Mouse (Mus musculus) stomach, postnatal 0 days (tissue): ENCODE measurements around the gene Atrip. TPM values are rescaled to one million over a fixed set of nuclear protein-coding genes. Genes with fewer than 3 reads are reported as not detected.

Source experiments
- ATAC-seq: fragments of 200-750 bp; cut with Nextera tagmentation; 2 replicates; pipeline ENCODE4 v1.8.0; 2017; ENCODE audit not compliant: low FRiP score, low TSS enrichment
- DNase-seq: peaks from one replicate; pipeline ENCODE4 v3.0.0-alpha.2; 2016; ENCODE audit warnings: low spot score
- H3K27ac ChIP-seq: fragments of 300-500 bp; sonication (generic); replicated peaks from 2 replicates; pipeline ENCODE4 v1.5.1; 2014; ENCODE audit warnings: mild to moderate bottlenecking, control low read depth
- H3K27me3 ChIP-seq: fragments of 300-500 bp; sonication (generic); 2 replicates; pipeline ENCODE4 v1.6.1; 2014; ENCODE audit warnings: low read length; ENCODE audit not compliant: control insufficient read depth, insufficient read depth
- H3K36me3 ChIP-seq: fragments of 300-500 bp; sonication (generic); 2 replicates; pipeline ENCODE4 v1.6.1; 2014; ENCODE audit warnings: low read length, mixed read lengths; ENCODE audit not compliant: control insufficient read depth, insufficient read depth
- H3K4me1 ChIP-seq: fragments of 300-500 bp; sonication (generic); replicated peaks from 2 replicates; pipeline ENCODE4 v1.6.1; 2014; ENCODE audit warnings: antibody characterized with exemption; ENCODE audit not compliant: control insufficient read depth, insufficient read depth
- H3K4me2 ChIP-seq: fragments of 300-500 bp; sonication (generic); replicated peaks from 2 replicates; pipeline ENCODE4 v1.6.1; 2014; ENCODE audit warnings: low read depth, mild to moderate bottlenecking, control low read depth, moderate library complexity
- H3K4me3 ChIP-seq: fragments of 300-500 bp; sonication (generic); 2 replicates; pipeline ENCODE4 v1.5.1; 2014; ENCODE audit warnings: low read depth, low read length, control low read depth
- H3K9ac ChIP-seq: fragments of 300-500 bp; sonication (generic); 2 replicates; pipeline ENCODE4 v1.6.1; 2014; ENCODE audit warnings: mild to moderate bottlenecking, low read length, control low read depth, mixed read lengths
- H3K9me3 ChIP-seq: fragments of 300-500 bp; sonication (generic); 2 replicates; pipeline ENCODE4 v1.6.1; 2016; ENCODE audit warnings: low read length; ENCODE audit not compliant: control insufficient read depth
- CTCF ChIP-seq: IDR thresholded peaks from 2 replicates; pipeline ENCODE4 v1.5.1; 2016; ENCODE audit warnings: antibody characterized with exemption, low read depth, mild to moderate bottlenecking, moderate library complexity
- EP300 ChIP-seq: optimal IDR thresholded peaks from 2 replicates; pipeline ENCODE3; 2016; ENCODE audit warnings: antibody characterized with exemption
- WGBS: fragments of 180-500 bp; shearing (Covaris S2); extraction: QIAGEN DNeasy Blood & Tissue Kit; methylation state at CpG from one replicate; pipeline ENCODE4 v1.1.7; 2014; 5-methylcytosine and 5-hydroxymethylcytosine counted together
- polyA plus RNA-seq: library from polyadenylated mRNA; unstranded; fragments of >200 nt; fragmentation: Nextera tagmentation; extraction: Ambion mirVana; gene quantifications from 2 replicates; pipeline ENCODE4 v1.2.1, GENCODE M21; 2015

The Atrip gene
- polyA plus RNA-seq, 1 experiment from 2014 or later: 11.3 TPM

- Histone ChIP-seq H3K9ac (peak overlapping the region; percentile 82), H3K4me1 (no peaks in the 10 kb centered on the region), H3K4me3 (peak overlapping the region; percentile 77), H3K27ac (peak overlapping the region; percentile 91), H3K4me2 (peak overlapping the region; percentile 73), H3K27me3 (no peaks in the 10 kb centered on the region), H3K36me3 (no peaks in the 10 kb centered on the region), H3K9me3 (no peaks in the 10 kb centered on the region)
- peak; percentile 78 for ATAC-seq
- WGBS: 3% methylated on average over 8 of the region's 8 CpGs
- no peak for TF ChIP-seq CTCF
- TF ChIP-seq EP300: no peak
- peak; percentile 55 for DNase-seq
These were observed 35.0 kb downstream of the Atrip start for GRCm38 (mm10) chr9:109038901-109039364.

GRCm38 (mm10) chr9:109038086-109038895 is 35.6 kb downstream of the Atrip start, which contains the start of gene Shisa5:
Gene Shisa5 (plus strand): TSS chr9:109038565.
- ATAC-seq (peak; percentile 86), DNase-seq (peak; percentile 90)
- WGBS: under 1% methylated on average over 40 of the region's 40 CpGs
- Histone ChIP-seq H3K27ac (peak within 1 kb of the TSS; percentile 91), H3K4me2 (peak within 1 kb of the TSS; percentile 73), H3K4me1 (no peaks in the 10 kb centered on the region), H3K9ac (peak within 1 kb of the TSS; percentile 82), H3K27me3 (no peaks in the 10 kb centered on the region), H3K9me3 (no peaks in the 10 kb centered on the region), H3K4me3 (peak within 1 kb of the TSS; percentile 77), H3K36me3 (no peaks in the 10 kb centered on the region)
- TF ChIP-seq CTCF: peak; percentile 9; the same call in 1 of the 2 replicates
- no peak for TF ChIP-seq EP300

DNA sequence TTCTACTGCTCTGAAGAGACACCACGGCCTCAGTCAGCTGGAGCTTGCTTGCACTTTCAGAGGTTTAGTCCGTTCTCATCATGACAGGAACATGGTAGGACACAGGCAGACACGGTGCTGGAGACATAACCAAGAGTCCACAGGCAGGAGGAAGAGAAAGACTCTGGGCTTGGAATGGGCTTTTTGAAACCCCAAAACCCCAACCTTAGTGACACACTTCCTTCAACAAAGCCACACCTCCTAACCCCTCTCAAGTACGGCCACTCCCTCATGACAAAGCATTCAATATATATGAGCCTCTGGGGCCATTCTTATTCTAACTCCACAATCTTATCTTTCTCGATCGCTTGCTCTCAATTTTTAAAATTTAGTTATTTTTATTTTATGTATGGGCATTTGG is 41.5 kb downstream of the Atrip start:
- Histone ChIP-seq H3K27me3 (no peaks in the 10 kb centered on the region), H3K4me2 (no peak overlapping the region), H3K27ac (no peak overlapping the region), H3K4me1 (no peaks in the 10 kb centered on the region), H3K9me3 (no peaks in the 10 kb centered on the region), H3K4me3 (no peak overlapping the region), H3K36me3 (no peaks in the 10 kb centered on the region; the same call in 1 of the 2 replicates), H3K9ac (no peak overlapping the region)
- WGBS: 74% methylated on average over 6 of the region's 6 CpGs
- no peak for DNase-seq
- no peak for ATAC-seq
- TF ChIP-seq CTCF (no peak), EP300 (no peak)

DNA sequence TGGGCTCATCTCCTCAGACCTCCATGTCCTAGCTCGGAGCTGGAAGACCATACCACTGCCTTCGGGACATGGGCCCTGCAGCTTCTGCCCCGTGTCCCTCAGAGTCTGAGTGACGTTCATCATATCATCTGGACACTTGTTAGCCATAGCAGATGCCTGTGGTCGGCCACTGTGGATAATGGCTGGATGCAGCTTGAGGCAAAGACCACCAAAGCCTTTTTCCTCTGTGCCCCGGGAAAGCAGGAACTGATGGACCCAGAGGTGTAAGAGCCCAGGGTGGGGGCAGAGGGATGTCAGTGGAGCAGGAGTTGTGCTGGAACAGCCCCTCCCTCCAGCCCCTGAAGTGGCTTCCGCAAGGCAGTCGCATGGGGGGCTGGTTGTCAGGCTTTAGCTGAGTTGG is 42.2 kb downstream of the Atrip start:
- TF ChIP-seq CTCF (no peak), EP300 (no peak)
- Histone ChIP-seq H3K9me3 (no peaks in the 10 kb centered on the region), H3K27ac (no peak overlapping the region), H3K4me1 (no peaks in the 10 kb centered on the region), H3K4me2 (no peak overlapping the region), H3K36me3 (no peaks in the 10 kb centered on the region; the same call in 1 of the 2 replicates), H3K27me3 (no peaks in the 10 kb centered on the region), H3K4me3 (no peak overlapping the region), H3K9ac (no peak overlapping the region)
- no peak for ATAC-seq
- 85% methylated on average over 8 of the region's 8 CpGs for WGBS
- no peak for DNase-seq

- ATAC-seq: no peak
- TF ChIP-seq CTCF (no peak), EP300 (no peak)
- no peak for DNase-seq
- no peaks in the 10 kb centered on the region for H3K9me3 ChIP-seq
- no peak overlapping the region for H3K27ac ChIP-seq
- H3K36me3 ChIP-seq: no peaks in the 10 kb centered on the region; the same call in 1 of the 2 replicates
- no peak overlapping the region for H3K4me3 ChIP-seq
- 90% methylated on average over 7 of the region's 7 CpGs for WGBS
- H3K4me1 ChIP-seq: no peaks in the 10 kb centered on the region
- H3K9ac ChIP-seq: no peak overlapping the region
- H3K27me3 ChIP-seq: no peaks in the 10 kb centered on the region
- H3K4me2 ChIP-seq: no peak overlapping the region
These were observed 42.9 kb downstream of the Atrip start for GRCm38 (mm10) chr9:109031001-109031400.

- ATAC-seq: no peak
- no peak for DNase-seq
- no peak overlapping the region for H3K4me3 ChIP-seq
- 61% methylated on average over 3 of the region's 3 CpGs for WGBS
- H3K27me3 ChIP-seq: no peaks in the 10 kb centered on the region
- H3K27ac ChIP-seq: no peak overlapping the region
- H3K36me3 ChIP-seq: no peaks in the 10 kb centered on the region; the same call in 1 of the 2 replicates
- no peak for TF ChIP-seq CTCF
- no peak for TF ChIP-seq EP300
- H3K4me1 ChIP-seq: no peaks in the 10 kb centered on the region
- no peak overlapping the region for H3K4me2 ChIP-seq
- no peak overlapping the region for H3K9ac ChIP-seq
- no peaks in the 10 kb centered on the region for H3K9me3 ChIP-seq
These were observed 43.6 kb downstream of the Atrip start for GRCm38 (mm10) chr9:109030312-109030711.
